Comparison of ENCODE assay signal across 10 mouse cellular contexts in genomic region chr15:84861911-84862310, GRCm38 (mm10).
"Had no signal": no experiment of that assay in that cellular context is flagged by ENCODE, and none has a peak within 500 bp of the region (broad histone marks: within the 10 kb centered on the region; RNA-seq: fewer than 3 reads in every experiment).

No protein-coding gene starts in this region.

- DNase-seq: kidney, adult 2 months; kidney, postnatal 14 days; lung, adult 18-20 months; lung, postnatal 36 days; thymus, postnatal 36 days had no signal

- H3K4me3 ChIP-seq: kidney, embryonic 15.5 days; limb, embryonic 13.5 days; midbrain, embryonic 13.5 days; stomach, embryonic 15.5 days had no signal

- H3K27ac ChIP-seq: kidney, embryonic 15.5 days; limb, embryonic 13.5 days; liver, embryonic 14.5 days; midbrain, embryonic 13.5 days; stomach, embryonic 15.5 days had no signal
